Mouse (Mus musculus) cerebellum, adult 11 months (tissue): ENCODE measurements around the gene Slc38a8.

Experiments used
- DNase-seq: peaks from one replicate; pipeline ENCODE4 v3.0.0; 2022

Slc38a8 gene

GRCm38 (mm10) chr8:119484145-119484896 is 17.2 kb downstream of the Slc38a8 start:
- no peak for DNase-seq

GRCm38 (mm10) chr8:119478684-119479083 is 22.8 kb downstream of the Slc38a8 start:
- no peak for DNase-seq

- no peak for DNase-seq
Measured at GRCm38 (mm10) chr8:119468091-119468490, 33.4 kb downstream of the Slc38a8 start.

GRCm38 (mm10) chr8:119466794-119467193 is 34.7 kb downstream of the Slc38a8 start:
- DNase-seq, result no peak

GRCm38 (mm10) chr8:119466105-119466504 is 35.4 kb downstream of the Slc38a8 start:
- no peak for DNase-seq

GRCm38 (mm10) chr8:119463709-119464108 is 37.8 kb downstream of the Slc38a8 start:
- no peak for DNase-seq

GRCm38 (mm10) chr8:119461356-119461755 is 40.1 kb downstream of the Slc38a8 start:
- no peak for DNase-seq

- no peak for DNase-seq
Measured at GRCm38 (mm10) chr8:119459724-119460123, 41.8 kb downstream of the Slc38a8 start.

- no peak for DNase-seq
Measured at GRCm38 (mm10) chr8:119456045-119456444, 45.5 kb downstream of the Slc38a8 start.

- DNase-seq, result no peak
Measured at GRCm38 (mm10) chr8:119452919-119453318, 48.6 kb downstream of the Slc38a8 start.

- no peak for DNase-seq
Measured at GRCm38 (mm10) chr8:119451131-119451530, 50.4 kb downstream of the Slc38a8 start.

- DNase-seq, result no peak
Measured at GRCm38 (mm10) chr8:119449627-119450026, 51.9 kb downstream of the Slc38a8 start.

- DNase-seq, result no peak
Measured at GRCm38 (mm10) chr8:119447781-119448170, 53.7 kb downstream of the Slc38a8 start.

- no peak for DNase-seq
Measured at GRCm38 (mm10) chr8:119446990-119447780, 54.3 kb downstream of the Slc38a8 start.

- DNase-seq, result peak; percentile 63
Measured at GRCm38 (mm10) chr8:119446211-119446989, 55.1 kb downstream of the Slc38a8 start, which contains the start of gene Necab2. Gene Necab2 (plus strand): TSS chr8:119446719.

GRCm38 (mm10) chr8:119442970-119443369 is 58.5 kb downstream of the Slc38a8 start:
- no peak for DNase-seq

GRCm38 (mm10) chr8:119442013-119442412 is 59.5 kb downstream of the Slc38a8 start:
- DNase-seq, result no peak

- DNase-seq, result no peak
Measured at GRCm38 (mm10) chr8:119440952-119441270, 60.6 kb downstream of the Slc38a8 start.

- DNase-seq, result peak; percentile 38
Measured at GRCm38 (mm10) chr8:119440250-119440951, 61.1 kb downstream of the Slc38a8 start.

- DNase-seq, result no peak
Measured at GRCm38 (mm10) chr8:119439893-119440249, 61.6 kb downstream of the Slc38a8 start.

GRCm38 (mm10) chr8:119439424-119439823 is 62.1 kb downstream of the Slc38a8 start:
- no peak for DNase-seq

- no peak for DNase-seq
Measured at GRCm38 (mm10) chr8:119438876-119439275, 62.6 kb downstream of the Slc38a8 start.

- DNase-seq, result no peak
Measured at GRCm38 (mm10) chr8:119437506-119437905, 64.0 kb downstream of the Slc38a8 start.
